Mouse (Mus musculus) hindbrain, embryonic 11.5 days (tissue): ENCODE measurements at regions not wholly inside any gene's neighbourhood (a gene's known extent, or its start where the extent isn't known, plus 50 kb on each side); places are given as distances from the start of the nearest gene placed in this dataset.
A peak's percentile ranks its signal among the peaks of the same experiment; 100 is the strongest.

Experiments used
- ATAC-seq: fragments of 200-750 bp; cut with Nextera tagmentation; 2 replicates; pipeline ENCODE4 v1.8.0; 2017; ENCODE audit warnings: mild to moderate bottlenecking, moderate TSS enrichment, moderate library complexity; ENCODE audit not compliant: low FRiP score
- DNase-seq: peaks from one replicate; pipeline ENCODE4 v3.0.0-alpha.2; 2015; ENCODE audit warnings: low spot score
- H3K27ac ChIP-seq: fragments of 300-500 bp; sonication (generic); 2 replicates; pipeline ENCODE4 v1.5.1; 2014; ENCODE audit warnings: mild to moderate bottlenecking, low read depth, low read length
- H3K27me3 ChIP-seq: fragments of 300-500 bp; sonication (generic); 2 replicates; pipeline ENCODE4 v1.6.1; 2014; ENCODE audit warnings: mild to moderate bottlenecking, low read length, moderate library complexity, mixed read lengths; ENCODE audit not compliant: control insufficient read depth, insufficient read depth
- H3K36me3 ChIP-seq: fragments of 300-500 bp; sonication (generic); 2 replicates; pipeline ENCODE4 v1.6.1; 2014; ENCODE audit warnings: mild to moderate bottlenecking, low read length, moderate library complexity, mixed read lengths; ENCODE audit not compliant: control insufficient read depth, insufficient read depth
- H3K4me1 ChIP-seq: fragments of 300-500 bp; sonication (generic); replicated peaks from 2 replicates; pipeline ENCODE4 v1.6.1; 2014; ENCODE audit warnings: low read length, mixed read lengths; ENCODE audit not compliant: control insufficient read depth, insufficient read depth
- H3K4me2 ChIP-seq: fragments of 300-500 bp; sonication (generic); replicated peaks from 2 replicates; pipeline ENCODE4 v1.6.1; 2014; ENCODE audit warnings: mild to moderate bottlenecking, low read depth, low read length
- H3K4me3 ChIP-seq: fragments of 300-500 bp; sonication (generic); 2 replicates; pipeline ENCODE4 v1.5.1; 2014; ENCODE audit warnings: low read depth, low read length
- H3K9ac ChIP-seq: fragments of 300-500 bp; sonication (generic); 2 replicates; pipeline ENCODE4 v1.6.1; 2014; ENCODE audit warnings: low read depth, low read length
- H3K9me3 ChIP-seq: fragments of 300-500 bp; sonication (generic); 2 replicates; pipeline ENCODE4 v1.6.1; 2016; ENCODE audit warnings: low read length; ENCODE audit not compliant: control insufficient read depth
- WGBS: fragments of 180-500 bp; shearing (Covaris S2); extraction: QIAGEN DNeasy Blood & Tissue Kit; methylation state at CpG from one replicate; pipeline ENCODE4 v1.1.7; 2014; 5-methylcytosine and 5-hydroxymethylcytosine counted together

DNA sequence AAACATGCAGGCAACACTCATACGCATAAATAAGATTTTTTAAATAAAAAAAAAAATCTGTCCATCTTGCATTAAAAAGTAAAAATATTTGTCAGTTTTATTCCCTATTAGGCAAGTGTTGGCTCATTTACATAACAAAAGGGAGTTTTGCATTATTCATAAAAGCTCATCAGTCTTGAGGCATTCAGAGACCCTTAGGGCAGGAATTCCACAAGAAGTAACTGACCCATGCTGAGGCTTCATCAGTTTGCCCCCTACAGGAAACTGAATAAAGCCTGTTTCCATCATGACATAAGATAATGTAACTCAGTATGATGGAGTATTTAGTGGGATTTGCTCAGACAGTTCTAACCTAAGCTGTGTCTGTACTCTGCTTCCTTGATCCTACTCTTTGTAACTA lies 81.2 kb upstream of the Mms22l start:
- no peak overlapping the region for H3K4me3 ChIP-seq
- no peak overlapping the region for H3K27ac ChIP-seq
- 95% methylated on average over 1 of the region's 1 CpGs for WGBS
- H3K9me3 ChIP-seq = no peaks in the 10 kb centered on the region
- H3K27me3 ChIP-seq = no peaks in the 10 kb centered on the region
- ATAC-seq (peak; percentile 63), DNase-seq (peak; percentile 11)
- H3K4me2 ChIP-seq = no peak overlapping the region
- H3K36me3 ChIP-seq = no peaks in the 10 kb centered on the region
- H3K4me1 ChIP-seq = no peaks in the 10 kb centered on the region
- H3K9ac ChIP-seq = no peak overlapping the region

DNA sequence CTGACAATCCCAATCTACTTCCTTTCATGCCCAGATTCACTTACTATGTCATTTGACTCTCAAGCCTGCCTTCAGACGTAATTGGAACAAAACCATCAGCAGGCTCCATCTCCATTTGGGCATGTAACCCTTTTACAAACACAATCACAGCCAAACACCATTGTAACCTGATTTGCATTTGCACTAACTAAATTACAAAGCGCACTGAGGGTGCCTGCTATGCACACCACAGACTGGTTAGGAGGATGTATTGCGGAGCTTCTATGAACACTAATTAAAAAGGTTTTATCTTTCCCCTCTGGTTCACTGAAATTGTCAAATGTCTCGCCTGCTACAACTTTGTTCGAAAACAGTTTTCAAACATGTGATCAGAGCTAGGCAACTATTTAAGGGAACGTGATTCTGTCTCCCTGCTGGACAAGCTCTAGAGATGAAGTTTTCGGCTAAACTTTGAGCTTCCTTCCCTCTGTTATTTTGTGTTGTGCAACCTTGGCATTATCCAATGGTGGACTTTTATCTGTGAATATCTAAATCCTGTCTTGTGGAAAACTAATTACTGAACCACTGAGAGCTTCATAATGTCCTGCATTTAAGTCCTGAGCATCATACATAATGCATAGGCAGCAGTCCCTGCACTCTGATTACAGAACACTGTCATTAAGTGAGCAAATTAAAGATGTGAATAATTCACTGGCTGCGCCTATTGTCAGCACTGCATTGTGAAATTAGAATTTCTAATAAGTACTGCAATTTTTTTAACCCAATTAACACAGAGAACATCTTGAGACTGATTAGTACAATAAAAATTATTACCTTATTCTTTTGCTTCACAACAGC lies 66.9 kb upstream of the Mms22l start:
- DNase-seq = peak; percentile 18
- peak; percentile 92 for ATAC-seq
- H3K9ac ChIP-seq = no peak overlapping the region
- no peak overlapping the region for H3K4me3 ChIP-seq
- WGBS = 43% methylated on average over 8 of the region's 8 CpGs
- no peak overlapping the region for H3K4me2 ChIP-seq
- no peaks in the 10 kb centered on the region for H3K27me3 ChIP-seq
- no peaks in the 10 kb centered on the region for H3K9me3 ChIP-seq
- no peaks in the 10 kb centered on the region for H3K4me1 ChIP-seq
- H3K27ac ChIP-seq = no peak overlapping the region
- no peaks in the 10 kb centered on the region for H3K36me3 ChIP-seq

DNA sequence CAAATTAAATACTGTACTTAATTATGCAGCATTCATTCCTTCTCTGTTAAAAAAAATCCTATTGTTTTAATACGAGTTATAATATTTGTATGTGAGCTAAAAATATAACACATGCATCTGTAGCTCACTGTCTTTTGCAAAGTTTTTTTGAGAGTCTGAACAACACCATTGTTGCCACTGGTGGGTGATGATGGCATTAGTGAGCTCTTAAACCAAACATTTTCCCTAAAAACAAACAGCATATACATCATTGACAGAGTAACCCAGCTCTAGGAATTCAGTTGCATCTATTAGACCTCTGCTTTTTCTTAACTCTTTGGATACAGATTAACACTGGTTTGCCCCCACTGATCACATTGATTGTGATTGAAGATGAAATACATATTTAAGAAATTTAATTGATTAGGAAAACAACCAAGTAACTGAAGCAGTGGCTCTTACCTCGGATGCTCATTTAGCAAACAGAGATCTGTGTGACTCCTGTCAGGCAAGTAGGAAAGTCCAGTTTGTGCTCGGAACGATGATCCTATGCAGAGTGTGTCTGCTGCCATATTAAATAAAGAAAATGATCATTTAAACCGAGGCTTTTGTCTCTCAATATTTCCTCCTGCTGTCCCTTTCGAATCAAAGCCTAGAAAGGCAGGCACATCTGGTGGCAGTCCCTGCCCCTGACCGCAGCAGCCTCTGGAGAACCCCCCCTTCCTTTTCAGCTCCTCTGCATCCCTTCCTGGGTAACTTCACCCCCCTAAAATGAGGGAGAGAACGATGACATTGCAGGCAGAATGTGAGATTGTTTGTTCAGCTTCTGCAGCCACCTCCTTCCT lies 66.1 kb upstream of the Mms22l start:
- no peak overlapping the region for H3K9ac ChIP-seq
- H3K4me2 ChIP-seq = no peak overlapping the region; the same call in 1 of the 2 replicates
- no peaks in the 10 kb centered on the region for H3K27me3 ChIP-seq
- H3K36me3 ChIP-seq = no peaks in the 10 kb centered on the region
- no peaks in the 10 kb centered on the region for H3K4me1 ChIP-seq
- ATAC-seq (peak; percentile 56), DNase-seq (peak; percentile 9)
- H3K9me3 ChIP-seq = no peaks in the 10 kb centered on the region
- H3K27ac ChIP-seq = 0 out of 2 replicates have a peak overlapping the region, but pooled peaks have one; percentile 33
- WGBS = 55% methylated on average over 8 of the region's 8 CpGs
- H3K4me3 ChIP-seq = peak overlapping the region; percentile 13; the same call in 1 of the 2 replicates

DNA sequence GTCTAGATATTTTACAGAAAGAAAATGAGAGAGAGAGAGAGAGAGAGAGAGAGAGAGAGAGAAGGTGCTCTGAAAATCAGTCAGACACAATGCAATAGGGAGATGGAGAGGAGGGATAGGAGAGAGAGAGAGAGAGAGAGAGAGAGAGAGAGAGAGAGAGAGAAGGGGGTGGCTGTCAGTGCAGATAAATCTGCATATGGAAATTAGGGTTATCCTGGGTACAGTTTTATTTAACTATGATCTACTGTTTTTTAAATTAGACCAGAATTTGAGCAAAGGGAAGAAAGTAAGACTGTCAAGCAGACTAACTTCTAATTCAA lies 65.5 kb upstream of the Mms22l start:
- Histone ChIP-seq H3K9me3 (no peaks in the 10 kb centered on the region), H3K36me3 (no peaks in the 10 kb centered on the region), H3K4me1 (no peaks in the 10 kb centered on the region), H3K27ac (no peak overlapping the region), H3K27me3 (no peaks in the 10 kb centered on the region), H3K9ac (no peak overlapping the region), H3K4me2 (no peak overlapping the region; the same call in 1 of the 2 replicates), H3K4me3 (no peak overlapping the region)
- 0 out of 2 replicates have a peak, but pooled peaks have one; percentile 33 for ATAC-seq
- DNase-seq = no peak

DNA sequence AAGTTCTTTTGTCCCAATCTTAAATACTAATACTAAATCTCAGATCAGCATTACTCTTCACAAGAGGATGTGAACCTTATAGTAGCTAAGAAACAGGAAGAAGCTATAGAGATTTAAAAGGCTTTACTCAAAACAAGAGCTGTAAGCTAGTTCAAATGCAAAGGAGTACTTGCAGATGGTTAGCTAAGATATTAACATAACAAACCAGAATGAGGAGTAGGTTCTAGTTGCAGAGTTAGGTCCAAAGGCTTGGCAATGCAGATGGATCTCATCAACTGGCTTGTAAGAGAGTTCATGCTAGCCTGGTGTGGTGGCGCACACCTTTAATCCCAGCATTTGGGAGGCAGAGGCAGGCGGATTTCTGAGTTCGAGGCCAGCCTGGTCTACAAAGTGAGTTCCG lies 59.0 kb upstream of the Mms22l start:
- no peaks in the 10 kb centered on the region for H3K27me3 ChIP-seq
- no peak overlapping the region for H3K4me3 ChIP-seq
- WGBS = 95% methylated on average over 4 of the region's 4 CpGs
- no peak overlapping the region for H3K9ac ChIP-seq
- no peak overlapping the region for H3K27ac ChIP-seq
- H3K9me3 ChIP-seq = no peaks in the 10 kb centered on the region
- ATAC-seq (no peak), DNase-seq (no peak)
- no peak overlapping the region for H3K4me2 ChIP-seq
- H3K4me1 ChIP-seq = no peaks in the 10 kb centered on the region
- H3K36me3 ChIP-seq = no peaks in the 10 kb centered on the region
